Mouse (Mus musculus): ENCODE data around the gene Kras. TPM values are rescaled to one million over a fixed set of nuclear protein-coding genes. Genes with fewer than 3 reads are reported as not detected.
A peak's percentile ranks its signal among the peaks of the same experiment; 100 is the strongest.

Kras gene
- total and polyA plus RNA-seq, 3 experiments: 15.6 to 44.3 TPM; not detected in 1

GRCm38 (mm10) chr6:145215826-145216225 lies 34.2 kb downstream of the Kras start:
- H3K36me3 ChIP-seq (ENCODE audit: control insufficient read depth in 1 of 2, insufficient read depth in 2 of 2, low read length in 2 of 2): peaks cover 7 to 8% of the 10 kb centered on the region in 2 experiments
- no peaks in the 10 kb centered on the region for H3K27me3 ChIP-seq (ENCODE audit: control insufficient read depth in 1 of 2, insufficient read depth in 2 of 2, low read length in 2 of 2)
- no peak overlapping the region for H3K27ac ChIP-seq (ENCODE audit: control insufficient read depth, low read depth, low read length)
- H3K79me2 ChIP-seq (ENCODE audit: control insufficient read depth, insufficient read depth, low read length, poor library complexity): peaks cover 5% of the 10 kb centered on the region
- no peak for DNase-seq (ENCODE audit: low read depth, low spot score)
- TF ChIP-seq ELF1 (IDR thresholded peaks at IDR 0.05; ENCODE audit: low read depth, low read length) (no peak), MAX (IDR thresholded peaks at IDR 0.05; ENCODE audit: low read length) (no peak)
- H3K9me3 ChIP-seq (replicated peaks; ENCODE audit: insufficient read depth, low read length): no peaks in the 10 kb centered on the region
- no peak overlapping the region for H3K4me3 ChIP-seq (ENCODE audit: control insufficient read depth in 1 of 2, insufficient read depth in 1 of 2, low read depth in 2 of 2, low read length in 2 of 2)
- H3K9ac ChIP-seq (ENCODE audit: control insufficient read depth, low read depth, low read length, poor library complexity, severe bottlenecking): no peak overlapping the region
- peaks cover 0 to 3% of the 10 kb centered on the region in 2 experiments; a peak in 2 of 4 replicates for H3K4me1 ChIP-seq (ENCODE audit: control insufficient read depth in 1 of 2, insufficient read depth in 2 of 2, low read length in 2 of 2)

GRCm38 (mm10) chr6:145213916-145214315 lies 36.1 kb downstream of the Kras start:
- DNase-seq (ENCODE audit: low read depth, low spot score): no peak
- Histone ChIP-seq H3K36me3 (ENCODE audit: control insufficient read depth in 1 of 2, insufficient read depth in 2 of 2, low read length in 2 of 2) (peaks cover 7 to 8% of the 10 kb centered on the region in 2 experiments), H3K27me3 (ENCODE audit: control insufficient read depth in 1 of 2, insufficient read depth in 2 of 2, low read length in 2 of 2) (no peaks in the 10 kb centered on the region), H3K27ac (ENCODE audit: control insufficient read depth, low read depth, low read length) (no peak overlapping the region), H3K4me1 (ENCODE audit: control insufficient read depth in 1 of 2, insufficient read depth in 2 of 2, low read length in 2 of 2) (peaks cover 0 to 3% of the 10 kb centered on the region in 2 experiments; a peak in 3 of 4 replicates), H3K79me2 (ENCODE audit: control insufficient read depth, insufficient read depth, low read length, poor library complexity) (peaks cover 5% of the 10 kb centered on the region), H3K9me3 (replicated peaks; ENCODE audit: insufficient read depth, low read length) (no peaks in the 10 kb centered on the region), H3K4me3 (ENCODE audit: control insufficient read depth in 1 of 2, insufficient read depth in 1 of 2, low read depth in 2 of 2, low read length in 2 of 2) (no peak overlapping the region), H3K9ac (ENCODE audit: control insufficient read depth, low read depth, low read length, poor library complexity, severe bottlenecking) (no peak overlapping the region)
- TF ChIP-seq UBTF (IDR thresholded peaks at IDR 0.05; ENCODE audit: borderline replicate concordance, insufficient read depth, low read depth, low read length): no peak
- TF ChIP-seq ELF1 (IDR thresholded peaks at IDR 0.05; ENCODE audit: low read depth, low read length): no peak
- TF ChIP-seq MAZ (IDR thresholded peaks at IDR 0.05; ENCODE audit: low read depth, low read length): no peak
- no peak for TF ChIP-seq ZMIZ1 (IDR thresholded peaks at IDR 0.05; ENCODE audit: low read depth, low read length)
- TF ChIP-seq HCFC1 (IDR thresholded peaks at IDR 0.05; ENCODE audit: low read depth, low read length): no peak
- no peak for TF ChIP-seq RAD21 (IDR thresholded peaks at IDR 0.05; ENCODE audit: low read depth, low read length)
- no peak for TF ChIP-seq TBP (IDR thresholded peaks at IDR 0.05; ENCODE audit: low read depth, low read length)
- no peak for TF ChIP-seq ETS1 (IDR thresholded peaks at IDR 0.05; ENCODE audit: low read depth, low read length)
- no peak for TF ChIP-seq EP300 (IDR thresholded peaks at IDR 0.05; ENCODE audit: low read depth in 1 of 2, low read length in 2 of 2)
- no peak for TF ChIP-seq MXI1 (IDR thresholded peaks at IDR 0.05; ENCODE audit: low read depth, low read length)
- no peak for TF ChIP-seq RCOR1 (IDR thresholded peaks at IDR 0.05; ENCODE audit: low read depth, low read length)

GRCm38 (mm10) chr6:145211376-145212305 lies 38.4 kb downstream of the Kras start:
- Histone ChIP-seq H3K9me3 (replicated peaks; ENCODE audit: insufficient read depth, low read length) (no peaks in the 10 kb centered on the region), H3K36me3 (ENCODE audit: control insufficient read depth in 1 of 2, insufficient read depth in 2 of 2, low read length in 2 of 2) (peaks cover 0 to 8% of the 10 kb centered on the region in 2 experiments), H3K4me1 (ENCODE audit: control insufficient read depth in 1 of 2, insufficient read depth in 2 of 2, low read length in 2 of 2) (peaks cover 0 to 3% of the 10 kb centered on the region in 2 experiments; a peak in 3 of 4 replicates), H3K79me2 (ENCODE audit: control insufficient read depth, insufficient read depth, low read length, poor library complexity) (peaks cover 5% of the 10 kb centered on the region), H3K27ac (ENCODE audit: control insufficient read depth, low read depth, low read length) (peak overlapping the region; percentile 80), H3K27me3 (ENCODE audit: control insufficient read depth in 1 of 2, insufficient read depth in 2 of 2, low read length in 2 of 2) (no peaks in the 10 kb centered on the region), H3K9ac (ENCODE audit: control insufficient read depth, low read depth, low read length, poor library complexity, severe bottlenecking) (peak overlapping the region; percentile 83), H3K4me3 (ENCODE audit: control insufficient read depth in 1 of 2, insufficient read depth in 1 of 2, low read depth in 2 of 2, low read length in 2 of 2) (peak overlapping the region; percentile 77 to 78)
- TF ChIP-seq HCFC1 (IDR thresholded peaks at IDR 0.05; ENCODE audit: low read depth, low read length): no peak
- no peak for TF ChIP-seq E2F4 (IDR thresholded peaks at IDR 0.05; ENCODE audit: borderline replicate concordance, low read depth, low read length)
- 0 out of 2 replicates have a peak, but pooled peaks have one; percentile 37 for TF ChIP-seq SIN3A (IDR thresholded peaks at IDR 0.05; ENCODE audit: low read length)
- no peak for TF ChIP-seq CHD2 (IDR thresholded peaks at IDR 0.05; ENCODE audit: low read length)
- DNase-seq (ENCODE audit: low read depth, low spot score): peak; percentile 70
